Mouse (Mus musculus): ENCODE data around the gene Pm20d2.

- TF ChIP-seq CHD2 (IDR thresholded peaks at IDR 0.05; ENCODE audit: low read length) (no peak), POLR2A (IDR thresholded peaks at IDR 0.05; ENCODE audit: low read depth, low read length) (no peak), CTCF (conservative IDR thresholded peaks at IDR 0.05 in 1 of 2, IDR thresholded peaks at IDR 0.05 in 1 of 2; ENCODE audit: low read depth in 2 of 2, low read length in 2 of 2) (no peak), HCFC1 (IDR thresholded peaks at IDR 0.05; ENCODE audit: low read depth, low read length) (no peak), EP300 (IDR thresholded peaks at IDR 0.05; ENCODE audit: low read length) (no peak)
These were observed 42.8 kb downstream of the Pm20d2 start for GRCm38 (mm10) chr4:33146679-33147291.

Data from CH12.LX (cell line).